Mouse (Mus musculus) kidney, adult 2 months (tissue): Measurements from ENCODE around the gene Phpt1. TPM values are rescaled to one million over a fixed set of nuclear protein-coding genes. Genes with fewer than 3 reads are reported as not detected.

ENCODE experiments used
- DNase-seq: peaks from one replicate; pipeline ENCODE4 v3.0.0; 2021
- H3K27ac ChIP-seq: fragments of 200-500 bp; 2 replicates; pipeline ENCODE4 v1.5.1; 2012; ENCODE audit warnings: low read depth, low read length, control low read depth, inconsistent platforms; ENCODE audit not compliant: insufficient read depth
- H3K27me3 ChIP-seq: fragments of 200-500 bp; replicated peaks from 2 replicates; pipeline ENCODE4 v1.6.1; 2012; ENCODE audit warnings: mild to moderate bottlenecking, moderate library complexity, low read length, inconsistent platforms; ENCODE audit not compliant: control insufficient read depth, insufficient read depth
- H3K36me3 ChIP-seq: fragments of 200-500 bp; 2 replicates; pipeline ENCODE4 v1.6.1; 2012; ENCODE audit warnings: mild to moderate bottlenecking, moderate library complexity, low read length, inconsistent platforms; ENCODE audit not compliant: control insufficient read depth, insufficient read depth
- H3K4me1 ChIP-seq: fragments of 200-500 bp; 2 replicates; pipeline ENCODE4 v1.6.1; 2011; ENCODE audit warnings: low read length; ENCODE audit not compliant: control insufficient read depth, insufficient read depth
- H3K4me3 ChIP-seq: fragments of 200-500 bp; 2 replicates; pipeline ENCODE4 v1.5.1; 2011; ENCODE audit warnings: mild to moderate bottlenecking, low read depth, low read length, control low read depth; ENCODE audit not compliant: insufficient read depth
- CTCF ChIP-seq: fragments of 200-500 bp; conservative IDR thresholded peaks from 2 replicates; pipeline ENCODE4 v1.5.1; 2011; ENCODE audit warnings: low read depth, mild to moderate bottlenecking, control low read depth, low read length, moderate library complexity, mixed read lengths; ENCODE audit not compliant: insufficient read depth, insufficient read length
- POLR2A ChIP-seq: fragments of 200-500 bp; IDR thresholded peaks from one replicate; pipeline ENCODE4 v1.6.1; 2011; ENCODE audit warnings: low read depth, low read length, control low read depth
- WGBS: fragments of 180-500 bp; shearing (Covaris S2); methylation state at CpG from one replicate; pipeline ENCODE4 v1.1.7; 2018; 5-methylcytosine and 5-hydroxymethylcytosine counted together
- polyA plus RNA-seq: library from polyadenylated mRNA; depleted of rRNA; stranded (reverse); fragments of >200 nt; gene quantifications from 2 replicates; pipeline ENCODE4 v1.2.3, GENCODE M21; 2012

Gene Phpt1
- polyA plus RNA-seq, 1 experiment: 92.3 TPM

- 5% methylated on average over 75 of the region's 75 CpGs for WGBS
- Histone ChIP-seq H3K27ac (no peak overlapping the region), H3K36me3 (no peaks in the 10 kb centered on the region), H3K4me3 (peak overlapping the region; percentile 16; the same call in 1 of the 2 replicates), H3K27me3 (peaks cover 10% of the 10 kb centered on the region), H3K4me1 (peaks cover 10% of the 10 kb centered on the region)
- TF ChIP-seq POLR2A: no peak
- no peak for TF ChIP-seq CTCF
- DNase-seq: no peak
Observed at GRCm38 (mm10) chr2:25577951-25578795, 3.1 kb upstream of the Phpt1 start.

GRCm38 (mm10) chr2:25576965-25577891 is 2.2 kb upstream of the Phpt1 start:
- H3K4me3 ChIP-seq: no peak overlapping the region
- H3K27ac ChIP-seq: no peak overlapping the region
- WGBS: 20% methylated on average over 92 of the region's 92 CpGs
- DNase-seq: no peak
- TF ChIP-seq CTCF: no peak
- TF ChIP-seq POLR2A: no peak
- no peaks in the 10 kb centered on the region for H3K36me3 ChIP-seq
- peaks cover 10% of the 10 kb centered on the region for H3K27me3 ChIP-seq
- H3K4me1 ChIP-seq: peaks cover 10% of the 10 kb centered on the region

GRCm38 (mm10) chr2:25576028-25576850 is 1.2 kb upstream of the Phpt1 start:
- no peak for DNase-seq
- peaks cover 8% of the 10 kb centered on the region for H3K4me1 ChIP-seq
- no peaks in the 10 kb centered on the region for H3K36me3 ChIP-seq
- H3K4me3 ChIP-seq: no peak overlapping the region
- no peak for TF ChIP-seq POLR2A
- no peak for TF ChIP-seq CTCF
- H3K27me3 ChIP-seq: peaks cover 10% of the 10 kb centered on the region
- 80% methylated on average over 16 of the region's 16 CpGs for WGBS
- no peak overlapping the region for H3K27ac ChIP-seq

- H3K27ac ChIP-seq: no peak overlapping the region
- DNase-seq: no peak
- peaks cover 10% of the 10 kb centered on the region for H3K27me3 ChIP-seq
- peak overlapping the region; percentile 34; the same call in 1 of the 2 replicates for H3K4me3 ChIP-seq
- TF ChIP-seq POLR2A (no peak), CTCF (no peak)
- WGBS: 11% methylated on average over 21 of the region's 21 CpGs
- H3K4me1 ChIP-seq: peaks cover 5% of the 10 kb centered on the region
- no peaks in the 10 kb centered on the region for H3K36me3 ChIP-seq
Observed at GRCm38 (mm10) chr2:25575432-25576027, 506 bp upstream of the Phpt1 start.

GRCm38 (mm10) chr2:25574136-25574535 is 888 bp downstream of the Phpt1 start:
- Histone ChIP-seq H3K27me3 (peaks cover 7% of the 10 kb centered on the region), H3K36me3 (no peaks in the 10 kb centered on the region), H3K4me3 (peak overlapping the region; percentile 68), H3K4me1 (peaks cover 5% of the 10 kb centered on the region), H3K27ac (peak overlapping the region; percentile 8; the same call in 1 of the 2 replicates)
- 10% methylated on average over 11 of the region's 11 CpGs for WGBS
- no peak for DNase-seq
- TF ChIP-seq CTCF (no peak), POLR2A (no peak)

- Histone ChIP-seq H3K27ac (no peak overlapping the region), H3K4me1 (peaks cover 5% of the 10 kb centered on the region), H3K27me3 (peaks cover 4% of the 10 kb centered on the region; the same call in 1 of the 2 replicates), H3K4me3 (no peak overlapping the region), H3K36me3 (no peaks in the 10 kb centered on the region)
- no peak for TF ChIP-seq POLR2A
- DNase-seq: no peak
- 86% methylated on average over 2 of the region's 2 CpGs for WGBS
Observed at GRCm38 (mm10) chr2:25573068-25573467, 2.0 kb downstream of the Phpt1 start.
